Mouse (Mus musculus) small intestine, adult 2 months (tissue): ENCODE results near the gene Ppp2r5b.

Experiments
- CTCF ChIP-seq: fragments of 200-500 bp; IDR thresholded peaks from 2 replicates; pipeline ENCODE4 v1.5.1; 2012; ENCODE audit warnings: low read depth, mild to moderate bottlenecking, control low read depth, inconsistent platforms, low read length, moderate library complexity, mixed read lengths; ENCODE audit not compliant: insufficient replicate concordance, insufficient read length; ENCODE audit errors: extremely low read depth
- POLR2A ChIP-seq: fragments of 200-500 bp; IDR thresholded peaks from 2 replicates; pipeline ENCODE4 v1.6.1; 2012; ENCODE audit warnings: low read depth, mild to moderate bottlenecking, control low read depth, inconsistent platforms, low read length, moderate library complexity

- no peak for TF ChIP-seq CTCF
- no peak for TF ChIP-seq POLR2A
Observed at GRCm38 (mm10) chr19:6184131-6184530, 51.5 kb downstream of the Ppp2r5b start, which contains the start of gene Majin.
